Mouse (Mus musculus) stomach, postnatal 0 days (tissue): ENCODE data around the gene Copb2. TPM values are rescaled to one million over a fixed set of nuclear protein-coding genes. Genes with fewer than 3 reads are reported as not detected.

Source experiments
- ATAC-seq: fragments of 200-750 bp; cut with Nextera tagmentation; 2 replicates; pipeline ENCODE4 v1.8.0; 2017; ENCODE audit not compliant: low FRiP score, low TSS enrichment
- DNase-seq: peaks from one replicate; pipeline ENCODE4 v3.0.0-alpha.2; 2016; ENCODE audit warnings: low spot score
- H3K27ac ChIP-seq: fragments of 300-500 bp; sonication (generic); replicated peaks from 2 replicates; pipeline ENCODE4 v1.5.1; 2014; ENCODE audit warnings: mild to moderate bottlenecking, control low read depth
- H3K27me3 ChIP-seq: fragments of 300-500 bp; sonication (generic); 2 replicates; pipeline ENCODE4 v1.6.1; 2014; ENCODE audit warnings: low read length; ENCODE audit not compliant: control insufficient read depth, insufficient read depth
- H3K36me3 ChIP-seq: fragments of 300-500 bp; sonication (generic); 2 replicates; pipeline ENCODE4 v1.6.1; 2014; ENCODE audit warnings: low read length, mixed read lengths; ENCODE audit not compliant: control insufficient read depth, insufficient read depth
- H3K4me1 ChIP-seq: fragments of 300-500 bp; sonication (generic); replicated peaks from 2 replicates; pipeline ENCODE4 v1.6.1; 2014; ENCODE audit warnings: antibody characterized with exemption; ENCODE audit not compliant: control insufficient read depth, insufficient read depth
- H3K4me2 ChIP-seq: fragments of 300-500 bp; sonication (generic); replicated peaks from 2 replicates; pipeline ENCODE4 v1.6.1; 2014; ENCODE audit warnings: low read depth, mild to moderate bottlenecking, control low read depth, moderate library complexity
- H3K4me3 ChIP-seq: fragments of 300-500 bp; sonication (generic); 2 replicates; pipeline ENCODE4 v1.5.1; 2014; ENCODE audit warnings: low read depth, low read length, control low read depth
- H3K9ac ChIP-seq: fragments of 300-500 bp; sonication (generic); 2 replicates; pipeline ENCODE4 v1.6.1; 2014; ENCODE audit warnings: mild to moderate bottlenecking, low read length, control low read depth, mixed read lengths
- H3K9me3 ChIP-seq: fragments of 300-500 bp; sonication (generic); 2 replicates; pipeline ENCODE4 v1.6.1; 2016; ENCODE audit warnings: low read length; ENCODE audit not compliant: control insufficient read depth
- CTCF ChIP-seq: IDR thresholded peaks from 2 replicates; pipeline ENCODE4 v1.5.1; 2016; ENCODE audit warnings: antibody characterized with exemption, low read depth, mild to moderate bottlenecking, moderate library complexity
- EP300 ChIP-seq: optimal IDR thresholded peaks from 2 replicates; pipeline ENCODE3; 2016; ENCODE audit warnings: antibody characterized with exemption
- WGBS: fragments of 180-500 bp; shearing (Covaris S2); extraction: QIAGEN DNeasy Blood & Tissue Kit; methylation state at CpG from one replicate; pipeline ENCODE4 v1.1.7; 2014; 5-methylcytosine and 5-hydroxymethylcytosine counted together
- polyA plus RNA-seq: library from polyadenylated mRNA; unstranded; fragments of >200 nt; fragmentation: Nextera tagmentation; extraction: Ambion mirVana; gene quantifications from 2 replicates; pipeline ENCODE4 v1.2.1, GENCODE M21; 2015

Copb2 gene
- 102 and 105 TPM in 2 replicates for polyA plus RNA-seq

DNA sequence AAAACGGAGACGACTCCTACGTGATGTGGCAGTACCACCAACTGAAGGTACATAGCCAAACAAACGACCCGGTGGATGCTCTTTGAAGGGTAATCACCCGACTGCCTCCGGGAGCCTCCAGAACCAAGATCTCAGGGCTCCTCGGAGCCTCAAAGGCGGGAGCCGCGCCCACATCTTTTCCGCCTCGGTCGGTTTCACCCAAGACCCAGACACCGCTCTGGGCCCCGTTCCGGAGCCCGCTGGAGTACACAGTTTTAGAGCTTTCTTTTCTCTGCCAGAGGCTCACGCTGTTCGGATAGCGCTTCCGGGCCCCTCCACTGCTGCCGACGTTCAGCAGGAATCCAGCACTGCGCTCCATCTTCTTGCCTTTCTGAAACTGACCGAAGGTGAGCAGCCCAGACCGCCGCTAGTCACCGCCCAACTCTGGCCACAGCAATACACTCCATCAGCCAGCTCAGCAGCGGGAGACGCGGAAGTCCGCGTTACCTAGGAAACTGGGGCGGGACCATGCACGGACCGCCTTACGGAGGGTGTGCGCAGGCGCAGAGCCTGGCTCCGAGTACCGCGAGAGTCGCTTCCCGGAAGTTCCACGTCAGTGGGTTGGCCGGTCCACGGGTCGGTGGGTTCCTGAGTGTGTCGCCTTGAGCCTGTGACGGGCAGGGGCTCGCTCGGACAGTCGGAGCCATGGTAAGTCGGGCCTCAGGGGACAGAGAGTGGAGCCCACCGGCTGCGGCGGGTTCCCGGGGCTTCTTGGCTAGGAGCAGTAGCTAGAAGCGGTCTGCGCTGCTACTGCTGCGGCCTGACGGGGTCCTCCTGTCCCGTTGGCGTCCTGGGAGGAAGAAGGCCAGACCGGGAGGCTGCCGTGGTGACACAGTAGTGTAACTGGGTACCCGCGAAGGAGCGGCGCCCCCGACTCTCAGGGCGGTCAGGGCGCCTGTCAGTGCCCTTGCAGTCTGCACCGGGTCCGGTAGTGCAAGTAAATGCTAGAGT, at the start of gene Copb2:
Gene Copb2 (plus strand): TSS at position 585 of the 990 bp plus-strand sequence.
- Histone ChIP-seq H3K4me2 (peak within 1 kb of the TSS; percentile 72), H3K9me3 (no peaks in the 10 kb centered on the region), H3K4me3 (peak within 1 kb of the TSS; percentile 94), H3K4me1 (no peaks in the 10 kb centered on the region), H3K27me3 (no peaks in the 10 kb centered on the region), H3K27ac (peak within 1 kb of the TSS; percentile 89), H3K9ac (peak within 1 kb of the TSS; percentile 97), H3K36me3 (0 out of 2 replicates have a peak, but pooled peaks cover 2% of the 10 kb centered on the region)
- DNase-seq (peak; percentile 99), ATAC-seq (peak; percentile 99)
- WGBS: under 1% methylated on average over 76 of the region's 76 CpGs
- TF ChIP-seq CTCF (peak; percentile 28; the same call in 1 of the 2 replicates), EP300 (peak; percentile 94)

DNA sequence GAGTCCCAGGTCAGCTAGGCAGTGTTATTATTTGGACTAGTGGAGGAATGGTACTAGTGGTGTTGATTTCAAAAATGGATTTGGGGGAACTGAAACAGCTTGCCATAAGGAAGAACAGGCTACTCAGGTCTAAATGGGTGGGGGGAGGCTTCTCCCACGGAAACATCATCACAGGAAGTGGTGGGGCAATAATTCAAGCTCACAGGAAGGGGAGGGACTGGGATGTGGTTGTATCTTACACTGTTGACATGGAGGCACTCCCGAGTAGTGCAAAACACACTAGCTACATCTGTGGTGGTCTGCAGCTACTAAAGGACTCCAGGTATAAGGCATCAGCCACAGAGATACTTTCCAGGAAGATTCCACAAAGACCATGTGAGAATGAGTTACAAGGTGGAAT, 39.6 kb upstream of the Copb2 start:
- Histone ChIP-seq H3K9ac (no peak overlapping the region), H3K4me1 (no peaks in the 10 kb centered on the region), H3K4me2 (no peak overlapping the region), H3K27me3 (no peaks in the 10 kb centered on the region), H3K4me3 (no peak overlapping the region), H3K36me3 (no peaks in the 10 kb centered on the region), H3K9me3 (no peaks in the 10 kb centered on the region), H3K27ac (no peak overlapping the region)
- 51% methylated on average over 2 of the region's 2 CpGs for WGBS
- no peak for TF ChIP-seq EP300
- no peak for TF ChIP-seq CTCF
- DNase-seq (no peak), ATAC-seq (no peak)

GRCm38 (mm10) chr9:98524786-98525542, 38.6 kb upstream of the Copb2 start:
- Histone ChIP-seq H3K9me3 (no peaks in the 10 kb centered on the region), H3K9ac (no peak overlapping the region), H3K4me3 (no peak overlapping the region), H3K27me3 (no peaks in the 10 kb centered on the region), H3K4me1 (no peaks in the 10 kb centered on the region), H3K27ac (no peak overlapping the region), H3K4me2 (no peak overlapping the region), H3K36me3 (no peaks in the 10 kb centered on the region)
- WGBS: 77% methylated on average over 7 of the region's 7 CpGs
- DNase-seq (peak; percentile 47), ATAC-seq (0 out of 2 replicates have a peak, but pooled peaks have one; percentile 18)
- TF ChIP-seq CTCF: no peak
- TF ChIP-seq EP300: no peak

GRCm38 (mm10) chr9:98525543-98525924, 38.0 kb upstream of the Copb2 start:
- no peak for TF ChIP-seq EP300
- no peak for TF ChIP-seq CTCF
- H3K4me1 ChIP-seq: no peaks in the 10 kb centered on the region
- no peak overlapping the region for H3K4me3 ChIP-seq
- no peaks in the 10 kb centered on the region for H3K9me3 ChIP-seq
- H3K4me2 ChIP-seq: no peak overlapping the region
- WGBS: 77% methylated on average over 7 of the region's 7 CpGs
- H3K27ac ChIP-seq: no peak overlapping the region
- no peak for ATAC-seq
- H3K36me3 ChIP-seq: no peaks in the 10 kb centered on the region
- no peak overlapping the region for H3K9ac ChIP-seq
- DNase-seq: no peak
- H3K27me3 ChIP-seq: no peaks in the 10 kb centered on the region

DNA sequence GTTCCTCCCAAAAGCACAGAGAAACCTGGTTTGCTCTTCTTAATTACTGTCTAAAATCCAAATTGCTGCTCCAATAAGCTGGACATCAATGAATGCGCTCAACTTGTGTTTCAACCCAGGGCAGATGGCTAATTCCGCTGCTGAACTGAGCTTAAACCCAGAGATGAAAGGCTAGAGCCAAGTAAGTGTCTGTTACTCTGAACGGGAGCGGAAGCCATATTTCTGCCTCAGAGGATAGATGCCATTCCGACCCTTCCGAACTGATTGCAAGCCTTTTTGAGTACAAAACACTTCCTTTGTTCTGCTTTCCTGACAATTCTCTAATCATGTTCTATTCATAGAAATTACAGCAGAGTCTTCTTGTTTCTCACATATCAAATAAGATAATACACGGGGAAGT, 36.3 kb upstream of the Copb2 start:
- Histone ChIP-seq H3K4me2 (no peak overlapping the region), H3K9ac (no peak overlapping the region), H3K27ac (no peak overlapping the region), H3K4me3 (no peak overlapping the region), H3K9me3 (no peaks in the 10 kb centered on the region), H3K4me1 (no peaks in the 10 kb centered on the region), H3K27me3 (no peaks in the 10 kb centered on the region), H3K36me3 (no peaks in the 10 kb centered on the region)
- no peak for TF ChIP-seq EP300
- TF ChIP-seq CTCF: no peak
- no peak for DNase-seq
- ATAC-seq: no peak
- WGBS: 80% methylated on average over 7 of the region's 7 CpGs
